Mouse (Mus musculus): Measurements from ENCODE around the gene Fbxo9.
"Not testable (repeated sequence)": the region's sequence is repeated elsewhere in the genome, so short reads cannot be mapped to it uniquely, and the experiment has no call there.

DNA sequence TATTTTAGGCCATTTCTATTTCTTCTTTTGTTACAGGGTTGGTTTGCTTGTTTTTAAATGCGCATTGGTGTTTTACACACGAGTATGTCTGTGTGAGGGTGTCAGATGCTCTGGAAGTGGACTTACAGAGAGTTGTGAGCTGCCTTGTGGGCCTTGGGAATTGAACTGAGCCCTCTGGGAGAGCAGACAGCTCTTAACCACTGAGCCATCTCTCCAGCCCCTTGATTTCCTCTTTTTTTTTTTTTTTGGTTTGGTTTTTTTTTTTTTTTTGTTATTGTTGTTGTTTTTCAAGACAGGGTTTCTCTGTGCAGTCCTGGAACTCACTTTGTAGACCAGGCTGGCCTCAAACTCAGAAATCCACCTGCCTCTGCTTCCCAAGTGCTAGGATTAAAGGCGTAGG, 35.6 kb downstream of the Fbxo9 start:
- TF ChIP-seq CTCF, EP300 (IDR thresholded peaks at IDR 0.05; ENCODE audit: low read depth): not testable (repeated sequence)

Measured in heart, postnatal 0 days (tissue).